Mouse (Mus musculus) liver, embryonic 14.5 days (tissue): ENCODE measurements around the gene Zc3h13. TPM values are rescaled to one million over a fixed set of nuclear protein-coding genes. Genes with fewer than 3 reads are reported as not detected.

Experiments
- ATAC-seq: fragments of 200-750 bp; cut with Nextera tagmentation; 2 replicates; pipeline ENCODE4 v1.8.0; 2017; ENCODE audit warnings: moderate number of reproducible peaks, mild to moderate bottlenecking, moderate library complexity; ENCODE audit not compliant: insufficient read depth
- DNase-seq, 3 experiments: peaks; one replicate each; pipeline ENCODE4 v3.0.0-alpha.2; 2012 to 2013; ENCODE audit warnings: low read depth in 3 of 3, low spot score in 3 of 3
- H3K27ac ChIP-seq: fragments of 300-500 bp; sonication (generic); 2 replicates; pipeline ENCODE4 v1.5.1; 2014; ENCODE audit warnings: moderate library complexity, mild to moderate bottlenecking, control low read depth, inconsistent platforms
- H3K27me3 ChIP-seq: fragments of 300-500 bp; sonication (generic); 2 replicates; pipeline ENCODE4 v1.6.1; 2014; ENCODE audit warnings: mild to moderate bottlenecking, low read length, moderate library complexity; ENCODE audit not compliant: control insufficient read depth, insufficient read depth
- H3K36me3 ChIP-seq: fragments of 300-500 bp; sonication (generic); replicated peaks from 2 replicates; pipeline ENCODE4 v1.6.1; 2014; ENCODE audit warnings: low read depth; ENCODE audit not compliant: control insufficient read depth, insufficient read depth
- H3K4me1 ChIP-seq, 2 experiments: fragments of 200-500 bp in 1 of 2; fragments of 300-500 bp in 1 of 2; sonication (generic) in 1 of 2; replicated peaks; 2 replicates each; pipeline ENCODE4 v1.6.1; 2012 to 2014; ENCODE audit warnings: antibody characterized with exemption in 1 of 2, inconsistent platforms in 1 of 2, low read length in 1 of 2; ENCODE audit not compliant: control insufficient read depth in 2 of 2, insufficient read depth in 2 of 2
- H3K4me2 ChIP-seq: fragments of 300-500 bp; sonication (generic); 2 replicates; pipeline ENCODE4 v1.6.1; 2014; ENCODE audit warnings: low read depth, mild to moderate bottlenecking, control low read depth, moderate library complexity
- H3K4me3 ChIP-seq, 2 experiments: fragments of 200-500 bp in 1 of 2; fragments of 300-500 bp in 1 of 2; sonication (generic) in 1 of 2; 2 replicates each; pipeline ENCODE4 v1.5.1; 2012 to 2014; ENCODE audit warnings: low read depth in 2 of 2, low read length in 2 of 2, mild to moderate bottlenecking in 2 of 2, control low read depth in 1 of 2, inconsistent platforms in 1 of 2, moderate library complexity in 1 of 2; ENCODE audit not compliant: insufficient read depth in 1 of 2
- H3K9ac ChIP-seq: fragments of 300-500 bp; sonication (generic); replicated peaks from 2 replicates; pipeline ENCODE4 v1.6.1; 2014; ENCODE audit warnings: mild to moderate bottlenecking, control low read depth, moderate library complexity
- H3K9me3 ChIP-seq: fragments of 300-500 bp; sonication (generic); 2 replicates; pipeline ENCODE4 v1.6.1; 2016; ENCODE audit warnings: low read length, mixed read lengths; ENCODE audit not compliant: control insufficient read depth
- CTCF ChIP-seq: IDR thresholded peaks from 2 replicates; pipeline ENCODE4 v1.5.1; 2016; ENCODE audit warnings: antibody characterized with exemption, low read depth, control low read depth
- EP300 ChIP-seq: IDR thresholded peaks from 2 replicates; pipeline ENCODE4 v1.6.1; 2016; ENCODE audit warnings: antibody characterized with exemption, low read depth
- WGBS: fragments of 180-500 bp; shearing (Covaris S2); extraction: QIAGEN DNeasy Blood & Tissue Kit; methylation state at CpG from one replicate; pipeline ENCODE4 v1.1.7; 2014; ENCODE audit not compliant: insufficient replicate concordance; 5-methylcytosine and 5-hydroxymethylcytosine counted together
- polyA plus RNA-seq, 2 experiments: library from polyadenylated mRNA; depleted of rRNA in 1 of 2; stranded (reverse) in 1 of 2; unstranded in 1 of 2; fragments of >200 nt; fragmentation: Nextera tagmentation in 1 of 2; extraction: Ambion mirVana in 1 of 2; gene quantifications; 2 replicates each; pipeline versions ENCODE4 v1.2.1 to v1.2.3; 2012 to 2014

Gene Zc3h13
- polyA plus RNA-seq (2012; rRNA removed): 5.2 and 8.1 TPM in 2 replicates
- polyA plus RNA-seq (2014; fragmentation: Nextera tagmentation; extraction: Ambion mirVana): 9.2 and 11.3 TPM in 2 replicates

- H3K9me3 ChIP-seq: no peaks in the 10 kb centered on the region
- ATAC-seq: peak; percentile 98
- no peaks in the 10 kb centered on the region for H3K36me3 ChIP-seq
- no peaks in the 10 kb centered on the region for H3K27me3 ChIP-seq
- H3K4me1 ChIP-seq: peaks cover 5% of the 10 kb centered on the region in 2 experiments
- TF ChIP-seq CTCF (peak; percentile 40; the same call in 1 of the 2 replicates), EP300 (0 out of 2 replicates have a peak, but pooled peaks have one; percentile 13)
- H3K9ac ChIP-seq: peak within 1 kb of the TSS; percentile 85
- peak within 1 kb of the TSS; percentile 60 for H3K27ac ChIP-seq
- H3K4me2 ChIP-seq: peak within 1 kb of the TSS; percentile 82
- DNase-seq: peak; percentile 85 to 88 (median 85)
- peak within 1 kb of the TSS; percentile 86 to 95 for H3K4me3 ChIP-seq
- WGBS: under 1% methylated on average over 61 of the region's 61 CpGs
Measured at GRCm38 (mm10) chr14:75284193-75284915, at the start of gene Zc3h13. TSS of gene Zc3h13 (plus strand) at chr14:75284373.

- Histone ChIP-seq H3K27me3 (no peaks in the 10 kb centered on the region), H3K9me3 (no peaks in the 10 kb centered on the region), H3K4me1 (peaks cover 2 to 18% of the 10 kb centered on the region in 2 experiments; a peak in 3 of 4 replicates), H3K36me3 (no peaks in the 10 kb centered on the region), H3K4me2 (no peak overlapping the region), H3K9ac (no peak overlapping the region), H3K4me3 (no peak overlapping the region), H3K27ac (no peak overlapping the region)
- DNase-seq (no peak), ATAC-seq (no peak)
- no peak for TF ChIP-seq EP300
- WGBS: 78% methylated on average over 8 of the region's 8 CpGs
Measured at GRCm38 (mm10) chr14:75235552-75235951, 48.6 kb upstream of the Zc3h13 start.

- no peaks in the 10 kb centered on the region for H3K9me3 ChIP-seq
- H3K9ac ChIP-seq: no peak overlapping the region
- DNase-seq (no peak), ATAC-seq (no peak)
- H3K27ac ChIP-seq: no peak overlapping the region
- no peaks in the 10 kb centered on the region for H3K36me3 ChIP-seq
- peaks cover 2 to 18% of the 10 kb centered on the region in 2 experiments; a peak in 3 of 4 replicates for H3K4me1 ChIP-seq
- 60% methylated on average over 9 of the region's 9 CpGs for WGBS
- H3K4me3 ChIP-seq: no peak overlapping the region
- TF ChIP-seq EP300 (no peak), CTCF (no peak)
- H3K4me2 ChIP-seq: no peak overlapping the region
- H3K27me3 ChIP-seq: no peaks in the 10 kb centered on the region
Measured at GRCm38 (mm10) chr14:75235955-75236635, 48.1 kb upstream of the Zc3h13 start.

- ATAC-seq (no peak), DNase-seq (no peak)
- Histone ChIP-seq H3K9me3 (no peaks in the 10 kb centered on the region), H3K4me3 (no peak overlapping the region), H3K4me2 (no peak overlapping the region), H3K36me3 (no peaks in the 10 kb centered on the region), H3K27ac (no peak overlapping the region), H3K4me1 (peaks cover 2 to 18% of the 10 kb centered on the region in 2 experiments; a peak in 3 of 4 replicates), H3K9ac (no peak overlapping the region), H3K27me3 (no peaks in the 10 kb centered on the region)
- TF ChIP-seq EP300 (no peak), CTCF (no peak)
- 63% methylated on average over 4 of the region's 4 CpGs for WGBS
Measured at GRCm38 (mm10) chr14:75236636-75237003, 47.6 kb upstream of the Zc3h13 start.

- H3K4me1 ChIP-seq: peaks cover 2 to 18% of the 10 kb centered on the region in 2 experiments; a peak in 3 of 4 replicates
- no peak overlapping the region for H3K4me3 ChIP-seq
- no peak overlapping the region for H3K9ac ChIP-seq
- WGBS: 70% methylated on average over 8 of the region's 8 CpGs
- H3K4me2 ChIP-seq: no peak overlapping the region
- no peak overlapping the region for H3K27ac ChIP-seq
- H3K9me3 ChIP-seq: no peaks in the 10 kb centered on the region
- TF ChIP-seq EP300: no peak
- TF ChIP-seq CTCF: no peak
- H3K36me3 ChIP-seq: no peaks in the 10 kb centered on the region
- ATAC-seq: no peak
- no peak for DNase-seq
- H3K27me3 ChIP-seq: no peaks in the 10 kb centered on the region
Measured at GRCm38 (mm10) chr14:75237096-75237495, 47.1 kb upstream of the Zc3h13 start.
